Mouse (Mus musculus): ENCODE data around the gene Itpkc.

Itpkc gene

GRCm38 (mm10) chr7:27228281-27228821 lies at the start of gene Itpkc:
Gene Itpkc, minus strand, starts transcription at chr7:27228661.
- peak; percentile 96 for DNase-seq (ENCODE audit: low read depth, low spot score)

- DNase-seq (ENCODE audit: low read depth, low spot score) = no peak
These were observed 48.7 kb upstream of the Itpkc start for GRCm38 (mm10) chr7:27277191-27277590.

GRCm38 (mm10) chr7:27276021-27276420 lies 47.6 kb upstream of the Itpkc start:
- no peak for DNase-seq (ENCODE audit: low read depth, low spot score)

GRCm38 (mm10) chr7:27274916-27275315 lies 46.5 kb upstream of the Itpkc start:
- no peak for DNase-seq (ENCODE audit: low read depth, low spot score)

- DNase-seq (ENCODE audit: low read depth, low spot score) = peak; percentile 71
These were observed 45.4 kb upstream of the Itpkc start for GRCm38 (mm10) chr7:27273739-27274351.

GRCm38 (mm10) chr7:27271423-27271822 lies 43.0 kb upstream of the Itpkc start:
- DNase-seq (ENCODE audit: low read depth, low spot score) = no peak

GRCm38 (mm10) chr7:27266515-27267128 lies 38.2 kb upstream of the Itpkc start:
- DNase-seq (ENCODE audit: low read depth, low spot score) = no peak

GRCm38 (mm10) chr7:27264761-27265160 lies 36.3 kb upstream of the Itpkc start:
- no peak for DNase-seq (ENCODE audit: low read depth, low spot score)

- DNase-seq (ENCODE audit: low read depth, low spot score) = no peak
These were observed 33.4 kb upstream of the Itpkc start for GRCm38 (mm10) chr7:27261888-27262287.

- DNase-seq (ENCODE audit: low read depth, low spot score) = no peak
These were observed 32.4 kb upstream of the Itpkc start for GRCm38 (mm10) chr7:27260856-27261255.

GRCm38 (mm10) chr7:27259771-27260170 lies 31.3 kb upstream of the Itpkc start:
- DNase-seq (ENCODE audit: low read depth, low spot score) = no peak

- peak; percentile 41 for DNase-seq (ENCODE audit: low read depth, low spot score)
These were observed 30.8 kb upstream of the Itpkc start for GRCm38 (mm10) chr7:27259271-27259721.

- DNase-seq (ENCODE audit: low read depth, low spot score) = peak; percentile 96
These were observed 29.9 kb upstream of the Itpkc start, which contains the start of gene Numbl for GRCm38 (mm10) chr7:27258205-27258899. Gene Numbl, plus strand, starts transcription at chr7:27258433.

- DNase-seq (ENCODE audit: low read depth, low spot score) = peak; percentile 44
These were observed 29.4 kb upstream of the Itpkc start for GRCm38 (mm10) chr7:27257852-27258204.

GRCm38 (mm10) chr7:27257046-27257851 lies 28.8 kb upstream of the Itpkc start:
- DNase-seq (ENCODE audit: low read depth, low spot score) = peak; percentile 37

GRCm38 (mm10) chr7:27255721-27256120 lies 27.3 kb upstream of the Itpkc start:
- peak; percentile 23 for DNase-seq (ENCODE audit: low read depth, low spot score)

- DNase-seq (ENCODE audit: low read depth, low spot score) = no peak
These were observed 23.5 kb upstream of the Itpkc start for GRCm38 (mm10) chr7:27251946-27252345.

- DNase-seq (ENCODE audit: low read depth, low spot score) = no peak
These were observed 21.5 kb upstream of the Itpkc start for GRCm38 (mm10) chr7:27249928-27250327.

- DNase-seq (ENCODE audit: low read depth, low spot score) = peak; percentile 34
These were observed 20.7 kb upstream of the Itpkc start for GRCm38 (mm10) chr7:27249146-27249545.

GRCm38 (mm10) chr7:27244088-27244487 lies 15.6 kb upstream of the Itpkc start:
- peak; percentile 32 for DNase-seq (ENCODE audit: low read depth, low spot score)

- DNase-seq (ENCODE audit: low read depth, low spot score) = no peak
These were observed 14.8 kb upstream of the Itpkc start for GRCm38 (mm10) chr7:27243211-27243610.

GRCm38 (mm10) chr7:27238568-27238967 lies 10.1 kb upstream of the Itpkc start:
- DNase-seq (ENCODE audit: low read depth, low spot score) = no peak
